Mouse (Mus musculus): Measurements from ENCODE around the gene Samd4b.

DNA sequence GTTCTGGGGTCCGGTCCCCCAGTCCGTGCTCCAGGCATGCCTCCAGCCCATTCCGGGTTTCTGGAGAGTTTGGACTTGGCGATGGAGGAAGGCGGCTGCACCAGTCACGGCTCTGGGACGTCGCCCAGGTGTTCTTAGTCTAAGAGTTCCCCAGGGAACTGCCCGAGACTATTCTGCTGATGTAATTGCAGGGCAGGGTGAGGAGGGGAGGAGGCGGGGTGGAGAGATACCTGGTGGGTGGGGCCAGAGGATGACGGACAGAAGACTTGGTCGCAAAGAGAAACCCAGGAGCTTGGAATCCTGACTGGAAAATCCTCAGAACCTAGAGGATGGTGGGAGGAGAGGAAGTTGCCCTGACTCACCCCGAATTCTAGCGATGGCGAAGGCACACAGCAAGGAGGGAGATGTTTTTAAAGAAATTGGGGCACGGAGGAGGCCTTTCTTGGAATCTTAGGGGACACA is 109.9 kb downstream of the Samd4b start:
- TF ChIP-seq ZNF384 (IDR thresholded peaks at IDR 0.05; ENCODE audit: low read depth, low read length) (no peak), CHD2 (IDR thresholded peaks at IDR 0.05; ENCODE audit: low read depth, low read length) (no peak)
